Mouse (Mus musculus): Measurements from ENCODE around the gene Glud1.

Glud1 gene

GRCm38 (mm10) chr14:34310234-34310965, at the start of gene Glud1, which contains the start of gene Shld2:
Gene Glud1 (plus strand): TSS chr14:34310727.
Gene Shld2 (minus strand): TSS chr14:34310493.
- DNase-seq, result peak; percentile 96

GRCm38 (mm10) chr14:34268046-34268445, 42.5 kb upstream of the Glud1 start:
- DNase-seq, result no peak

- DNase-seq, result no peak
These were observed 37.2 kb upstream of the Glud1 start for GRCm38 (mm10) chr14:34273280-34273679.

GRCm38 (mm10) chr14:34274141-34274540, 36.4 kb upstream of the Glud1 start:
- no peak for DNase-seq

GRCm38 (mm10) chr14:34275225-34275624, 35.3 kb upstream of the Glud1 start:
- no peak for DNase-seq

GRCm38 (mm10) chr14:34279726-34280125, 30.8 kb upstream of the Glud1 start:
- no peak for DNase-seq

GRCm38 (mm10) chr14:34280798-34281197, 29.7 kb upstream of the Glud1 start:
- no peak for DNase-seq

- no peak for DNase-seq
These were observed 28.7 kb upstream of the Glud1 start for GRCm38 (mm10) chr14:34281736-34282269.

- no peak for DNase-seq
These were observed 22.1 kb upstream of the Glud1 start for GRCm38 (mm10) chr14:34288396-34288795.

- DNase-seq, result no peak
These were observed 21.1 kb upstream of the Glud1 start for GRCm38 (mm10) chr14:34289259-34290015.

GRCm38 (mm10) chr14:34290229-34290628, 20.3 kb upstream of the Glud1 start:
- DNase-seq, result no peak

GRCm38 (mm10) chr14:34293641-34294040, 16.9 kb upstream of the Glud1 start:
- no peak for DNase-seq

GRCm38 (mm10) chr14:34296350-34296749, 14.2 kb upstream of the Glud1 start:
- DNase-seq, result no peak

GRCm38 (mm10) chr14:34297038-34297437, 13.5 kb upstream of the Glud1 start:
- no peak for DNase-seq

- DNase-seq, result no peak
These were observed 12.9 kb upstream of the Glud1 start for GRCm38 (mm10) chr14:34297634-34298033.

- no peak for DNase-seq
These were observed 11.4 kb upstream of the Glud1 start for GRCm38 (mm10) chr14:34298871-34299700.

- no peak for DNase-seq
These were observed 7.8 kb upstream of the Glud1 start for GRCm38 (mm10) chr14:34302681-34303242.

- no peak for DNase-seq
These were observed 7.3 kb upstream of the Glud1 start for GRCm38 (mm10) chr14:34303265-34303680.

- DNase-seq, result peak; percentile 29
These were observed 1.3 kb upstream of the Glud1 start for GRCm38 (mm10) chr14:34309266-34309665.

GRCm38 (mm10) chr14:34309907-34310233, 657 bp upstream of the Glud1 start:
- no peak for DNase-seq

- DNase-seq, result peak; percentile 69
These were observed 599 bp downstream of the Glud1 start for GRCm38 (mm10) chr14:34311021-34311631.

- DNase-seq, result no peak
These were observed 1.2 kb downstream of the Glud1 start for GRCm38 (mm10) chr14:34311691-34312090.
